Mouse (Mus musculus) layer of hippocampus, adult 2 months (tissue): Measurements from ENCODE around the gene 4930455H04Rik. TPM values are rescaled to one million over a fixed set of nuclear protein-coding genes. Genes with fewer than 3 reads are reported as not detected.
A peak's percentile ranks its signal among the peaks of the same experiment; 100 is the strongest.

Source experiments
- DNase-seq, 2 experiments: peaks; one replicate each; pipeline ENCODE4 v3.0.0; 2022; ENCODE audit warnings: low spot score in 2 of 2
- H3K27ac ChIP-seq: fragments of 200-600 bp; 2 replicates; pipeline ENCODE4 v1.8.1; 2022
- H3K4me3 ChIP-seq: fragments of 200-600 bp; 2 replicates; pipeline ENCODE4 v1.8.1; 2022; ENCODE audit warnings: mild to moderate bottlenecking
- CTCF ChIP-seq: fragments of 200-600 bp; conservative IDR thresholded peaks from 2 replicates; pipeline ENCODE4 v1.8.1; 2022; ENCODE audit warnings: antibody characterized with exemption, mild to moderate bottlenecking, moderate library complexity
- total RNA-seq, 2 experiments: library from RNA; stranded (reverse); gene quantifications; 2 replicates each; pipeline ENCODE4 v1.2.3; 2021

4930455H04Rik gene
- total RNA-seq, 2 experiments from 2014 or later: not detected

- DNase-seq: no peak
- no peak for TF ChIP-seq CTCF
- Histone ChIP-seq H3K27ac (peak overlapping the region; percentile 49; the same call in 1 of the 2 replicates), H3K4me3 (no peak overlapping the region)
Measured at GRCm38 (mm10) chr3:116952242-116952899, 15.7 kb upstream of the 4930455H04Rik start.

- DNase-seq: no peak
- Histone ChIP-seq H3K27ac (peak overlapping the region; percentile 49), H3K4me3 (no peak overlapping the region)
- TF ChIP-seq CTCF: no peak
Measured at GRCm38 (mm10) chr3:116953366-116953765, 14.7 kb upstream of the 4930455H04Rik start.

DNA sequence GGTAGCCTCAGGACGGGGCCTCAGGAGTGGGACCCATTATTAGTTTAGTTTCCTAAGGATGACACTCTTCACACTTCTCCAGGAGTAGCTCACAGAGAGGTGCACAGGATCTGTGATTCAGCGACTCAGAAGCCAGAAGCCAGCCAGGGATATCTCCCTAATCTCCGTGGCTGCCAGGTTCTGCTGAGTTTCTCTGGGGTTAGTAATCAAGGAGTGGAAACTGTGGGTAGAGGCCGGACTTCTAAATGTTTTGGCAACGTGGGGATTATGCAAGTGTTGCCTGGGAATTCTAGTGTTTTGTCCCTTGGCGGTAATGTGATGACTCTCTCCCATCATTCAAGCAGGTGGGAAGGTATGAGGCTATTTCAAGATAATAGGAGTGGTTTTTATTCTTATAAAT, 13.0 kb upstream of the 4930455H04Rik start:
- DNase-seq: no peak
- Histone ChIP-seq H3K4me3 (no peak overlapping the region), H3K27ac (peak overlapping the region; percentile 62)
- no peak for TF ChIP-seq CTCF

GRCm38 (mm10) chr3:116960414-116960813, 7.7 kb upstream of the 4930455H04Rik start:
- no peak for TF ChIP-seq CTCF
- no peak overlapping the region for H3K4me3 ChIP-seq
- DNase-seq: no peak
- H3K27ac ChIP-seq: no peak overlapping the region

DNA sequence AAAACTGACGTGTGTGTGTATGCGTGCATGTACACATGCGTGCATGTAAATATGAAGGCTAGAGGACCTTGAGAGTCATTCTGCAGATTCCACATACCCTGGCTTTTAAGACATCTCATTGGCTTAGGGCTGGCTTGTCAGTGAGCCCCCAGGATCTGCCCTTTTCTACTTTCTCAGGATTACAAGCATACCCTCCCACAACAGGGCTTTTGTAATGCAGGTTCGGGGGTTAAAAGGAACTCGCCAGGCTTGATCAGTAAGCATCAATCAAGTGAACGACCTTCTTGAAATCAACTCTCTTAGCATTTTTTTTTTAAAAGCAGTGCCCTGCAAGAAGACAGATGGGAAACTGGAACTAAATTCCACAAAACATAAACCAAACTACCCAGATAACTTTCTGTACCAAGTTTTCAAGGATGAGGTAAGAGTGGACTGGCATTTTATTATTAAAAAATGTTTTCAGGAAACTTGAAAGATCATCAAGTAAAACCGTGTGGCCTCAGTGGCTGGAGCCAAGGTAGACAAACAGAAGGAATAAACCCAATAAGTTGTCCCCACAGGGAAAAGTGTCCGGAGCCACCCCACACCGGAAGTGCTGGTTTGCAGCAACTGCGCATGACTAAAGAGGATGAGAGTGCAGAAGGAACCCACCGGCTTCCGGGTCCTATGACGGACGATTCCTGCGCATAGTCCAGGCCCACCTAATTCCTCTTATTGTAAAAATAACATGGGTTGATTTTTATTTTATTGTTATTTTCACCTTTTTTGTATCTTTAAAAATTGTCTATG, 6.5 kb upstream of the 4930455H04Rik start:
- TF ChIP-seq CTCF: no peak
- Histone ChIP-seq H3K4me3 (no peak overlapping the region), H3K27ac (0 out of 2 replicates have a peak overlapping the region, but pooled peaks have one; percentile 5)
- DNase-seq: no peak

DNA sequence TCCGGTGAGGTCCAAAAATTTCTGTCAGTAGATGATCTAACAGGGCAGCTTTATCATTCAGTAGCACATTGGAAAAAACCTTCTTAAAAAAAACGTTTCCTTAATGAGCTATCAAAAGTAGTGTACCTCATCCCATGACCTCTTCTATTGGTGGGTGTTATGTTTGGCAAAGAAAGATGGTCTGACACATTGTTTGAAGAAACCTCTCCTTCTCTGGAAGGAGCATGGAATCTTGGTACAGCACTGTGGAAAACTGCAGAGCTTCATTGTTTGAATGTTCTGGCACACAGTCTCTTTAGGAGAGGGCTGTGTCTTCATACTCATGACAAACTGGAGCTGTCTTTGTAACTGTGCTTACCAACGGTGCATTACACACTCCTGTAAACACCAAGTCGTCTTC, 4.9 kb upstream of the 4930455H04Rik start:
- H3K27ac ChIP-seq: no peak overlapping the region
- no peak overlapping the region for H3K4me3 ChIP-seq
- no peak for TF ChIP-seq CTCF
- DNase-seq: no peak

GRCm38 (mm10) chr3:116964426-116964825, 3.6 kb upstream of the 4930455H04Rik start:
- TF ChIP-seq CTCF: no peak
- Histone ChIP-seq H3K27ac (peak overlapping the region; percentile 92), H3K4me3 (peak overlapping the region; percentile 86; the same call in 1 of the 2 replicates)
- no peak for DNase-seq

DNA sequence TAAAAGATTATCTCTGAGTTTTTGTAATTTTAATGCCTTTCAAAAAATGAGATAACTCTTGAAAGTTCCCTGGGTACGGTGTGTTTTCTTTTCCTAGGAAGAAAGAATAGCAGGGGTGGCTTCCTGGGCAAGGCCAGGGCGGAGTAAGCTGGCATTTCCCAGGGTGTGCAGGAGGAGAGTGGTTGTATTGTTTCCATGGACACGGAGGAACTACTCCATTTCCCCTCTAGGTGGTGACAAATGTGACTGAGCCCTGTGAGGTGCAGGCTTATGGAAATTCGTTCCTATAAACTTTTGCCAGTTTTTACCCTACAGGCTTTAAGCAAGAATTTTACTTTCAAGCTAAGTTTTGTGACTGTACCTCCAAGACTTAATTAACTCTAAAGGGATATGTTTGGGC, 1.8 kb upstream of the 4930455H04Rik start:
- peak; percentile 50 to 70 for DNase-seq

GRCm38 (mm10) chr3:116966800-116967199, 1.3 kb upstream of the 4930455H04Rik start:
- Histone ChIP-seq H3K4me3 (peak overlapping the region; percentile 86), H3K27ac (peak overlapping the region; percentile 92)
- no peak for DNase-seq
- TF ChIP-seq CTCF: no peak

More for the DNA sequence above, 1.8 kb upstream of the 4930455H04Rik start:
- TF ChIP-seq CTCF: peak; percentile 87
- peak overlapping the region; percentile 92 for H3K27ac ChIP-seq
- H3K4me3 ChIP-seq: peak overlapping the region; percentile 86

DNA sequence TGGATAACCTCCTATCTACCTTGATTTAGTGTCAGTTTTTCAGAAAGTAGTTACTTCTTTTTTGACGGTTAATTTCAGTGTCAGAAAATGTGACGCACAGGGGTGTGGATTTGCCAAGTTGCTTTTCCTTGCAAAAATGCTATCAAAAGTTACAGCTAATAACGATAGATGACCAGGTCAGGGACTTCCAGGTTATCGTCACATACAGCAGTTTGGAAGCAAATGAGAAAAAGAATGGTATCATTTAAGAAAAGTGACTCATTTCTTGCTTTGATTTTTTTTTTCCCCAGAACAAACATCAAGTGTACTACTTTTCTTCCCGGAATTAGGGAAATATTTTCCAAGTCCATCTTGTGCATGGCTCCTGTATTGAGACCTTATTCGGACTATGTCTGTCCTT, 631 bp upstream of the 4930455H04Rik start:
- peak overlapping the region; percentile 92 for H3K27ac ChIP-seq

DNA sequence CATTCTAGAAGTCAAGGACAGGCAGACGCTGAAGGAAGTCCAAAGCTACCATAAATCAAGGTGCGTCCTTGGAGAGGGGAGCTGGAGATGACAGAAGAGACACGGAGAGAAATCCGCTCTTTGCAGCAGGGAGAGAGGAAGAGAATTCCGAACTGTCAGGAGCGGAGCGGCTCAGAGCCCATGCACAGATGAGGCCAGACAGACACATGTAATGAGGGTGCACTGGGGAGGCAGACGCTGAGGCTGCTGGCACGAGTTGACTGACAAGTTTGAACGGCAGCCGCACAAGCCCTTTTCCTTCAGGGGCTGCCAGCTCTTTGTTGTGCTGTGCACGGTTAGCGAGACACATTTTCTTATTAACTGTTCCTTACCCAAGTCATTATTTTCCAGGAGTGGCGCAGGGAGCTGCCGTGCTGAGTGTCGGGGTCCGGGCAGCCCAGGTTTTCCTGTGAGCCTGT, 502 bp downstream of the 4930455H04Rik start, which contains the start of gene Palmd:
TSS of gene Palmd (minus strand) at position 448 of the 458 bp plus-strand sequence.
- H3K4me3 ChIP-seq: peak within 1 kb of the TSS; percentile 86
- H3K27ac ChIP-seq: peak within 1 kb of the TSS; percentile 92
- DNase-seq: peak; percentile 61 to 77
- no peak for TF ChIP-seq CTCF

More for the DNA sequence above, 631 bp upstream of the 4930455H04Rik start:
- H3K4me3 ChIP-seq: peak overlapping the region; percentile 86
- no peak for DNase-seq
- no peak for TF ChIP-seq CTCF

GRCm38 (mm10) chr3:116969003-116969402, 936 bp downstream of the 4930455H04Rik start:
- DNase-seq: no peak
- H3K27ac ChIP-seq: peak overlapping the region; percentile 61; the same call in 1 of the 2 replicates
- peak overlapping the region; percentile 86 for H3K4me3 ChIP-seq
- TF ChIP-seq CTCF: no peak

GRCm38 (mm10) chr3:116969786-116970185, 1.7 kb downstream of the 4930455H04Rik start:
- Histone ChIP-seq H3K27ac (peak overlapping the region; percentile 61; the same call in 1 of the 2 replicates), H3K4me3 (no peak overlapping the region)
- TF ChIP-seq CTCF: no peak
- DNase-seq: no peak
